Mouse (Mus musculus) adrenal gland, adult 2 months (tissue): Measurements from ENCODE around the gene Serp2. TPM values are rescaled to one million over a fixed set of nuclear protein-coding genes. Genes with fewer than 3 reads are reported as not detected.

Experiments used
- DNase-seq: peaks from one replicate; pipeline ENCODE4 v3.0.0; 2021
- polyA plus RNA-seq: library from polyadenylated mRNA; depleted of rRNA; stranded (reverse); fragments of >200 nt; gene quantifications from 2 replicates; pipeline ENCODE4 v1.2.3, GENCODE M21; 2012; rRNA removed
- total RNA-seq, 2 experiments: library from RNA; stranded (reverse); gene quantifications; 2 replicates each; pipeline ENCODE4 v1.2.3; 2021

The Serp2 gene
- total and polyA plus RNA-seq, 3 experiments: 3.9 to 8.3 (median 6.2) TPM

DNA sequence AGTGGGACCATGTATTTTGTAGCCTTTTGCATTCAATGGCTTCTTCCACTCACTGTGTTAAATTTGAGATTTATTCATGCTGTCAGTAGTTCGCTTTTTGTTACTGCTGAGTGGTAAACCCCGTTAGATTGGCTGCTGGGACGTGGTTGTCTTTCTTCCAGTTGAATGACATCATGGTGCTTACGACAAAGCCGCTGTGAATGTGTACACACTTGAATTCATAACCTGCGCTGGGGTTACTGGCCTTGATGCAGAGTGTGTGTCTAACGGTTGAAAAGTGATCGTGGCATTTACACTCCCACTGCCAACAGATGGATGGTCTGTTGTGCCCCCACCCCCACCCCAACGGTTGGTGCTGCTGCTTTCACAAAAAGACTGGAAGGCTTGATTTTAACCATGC is 59.5 kb downstream of the Serp2 start:
- no peak for DNase-seq

DNA sequence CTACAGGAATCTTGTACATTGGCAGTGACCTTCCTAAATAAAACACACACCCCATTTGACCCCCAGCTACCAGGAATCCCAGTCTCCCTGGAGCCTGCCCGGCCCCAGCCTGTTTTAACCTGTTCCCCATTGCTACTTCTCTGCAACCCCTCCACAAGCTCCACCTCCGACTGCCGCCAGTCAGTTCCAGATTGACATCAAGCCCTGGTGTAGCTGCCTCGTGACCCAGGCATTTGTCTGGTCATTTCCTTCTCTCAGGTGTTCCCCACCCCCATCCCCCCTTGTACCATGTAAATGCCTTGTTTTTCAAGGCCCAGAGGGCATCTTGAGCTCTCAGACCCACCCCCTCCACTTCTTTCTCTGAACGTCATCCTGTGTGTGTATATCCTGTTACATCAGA is 61.7 kb downstream of the Serp2 start:
- no peak for DNase-seq

DNA sequence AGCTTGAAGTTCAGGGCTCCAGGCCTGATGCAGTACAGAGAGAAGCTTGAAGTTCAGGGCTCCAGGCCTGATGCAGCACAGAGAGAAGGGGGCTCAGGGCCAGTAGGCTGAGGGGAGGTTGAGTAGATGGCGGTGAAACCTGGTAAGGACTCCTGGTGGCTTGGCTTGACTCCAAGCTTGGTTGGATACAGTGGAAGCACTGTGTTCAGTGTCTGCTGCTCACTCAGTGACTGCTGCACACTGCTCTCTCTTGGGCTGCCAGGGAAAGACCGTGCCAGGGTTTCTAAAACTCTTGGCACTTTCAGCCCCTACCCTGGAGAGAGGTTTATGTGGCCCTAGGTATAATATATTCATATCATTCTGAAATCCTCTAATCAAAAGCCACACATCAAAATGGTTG is 67.6 kb downstream of the Serp2 start:
- DNase-seq: no peak

- no peak for DNase-seq
Measured at GRCm38 (mm10) chr14:76488101-76489044, 68.3 kb downstream of the Serp2 start.

- DNase-seq: no peak
Measured at GRCm38 (mm10) chr14:76487609-76488008, 69.1 kb downstream of the Serp2 start.

- no peak for DNase-seq
Measured at GRCm38 (mm10) chr14:76483701-76484100, 73.0 kb downstream of the Serp2 start.

Other genes starting within 250 kb of the Serp2 start
- gene Tsc22d1, start 141.9 kb downstream of the Serp2 start, total RNA-seq: 1,000 to 10,000 TPM in 1 of 2 experiments, 100 to 1,000 TPM in 1; 906 to 1,621 TPM
- gene Tsc22d1, start 141.9 kb downstream of the Serp2 start, polyA plus RNA-seq: 665 and 693 TPM in 2 replicates